Mouse (Mus musculus) layer of hippocampus, postnatal 36 days (tissue): ENCODE data around the gene Tmed6. TPM values are rescaled to one million over a fixed set of nuclear protein-coding genes. Genes with fewer than 3 reads are reported as not detected.

Experiments
- microRNA-seq, 2 experiments: library from miRNA; unstranded; fragments of <30 nt; microRNA quantifications; one replicate each; pipeline ENCODE4 v1.2.0; 2021
- total RNA-seq, 2 experiments: library from RNA; stranded (reverse); gene quantifications; 2 replicates each; pipeline ENCODE4 v1.2.3; 2021

Gene Tmed6
- total RNA-seq, 2 experiments from 2014 or later = not detected

Small RNA genes lying within 50 kb of the gene (microRNA-seq; reads per million reads assigned to microRNA genes)
- gene Mir7075 = 1.5 to 2.3 reads per million in 2 experiments

Other genes starting within 250 kb of the Tmed6 start
- 1 to 10 TPM; 1.5 to 1.9 TPM for gene Has3, start 195.4 kb downstream of the Tmed6 start, total RNA-seq
- gene Utp4, start 172.0 kb downstream of the Tmed6 start, total RNA-seq = 10 to 100 TPM; 41.0 to 43.5 TPM
- 10 to 100 TPM; 22.4 to 27.9 TPM for gene Sntb2, start 129.9 kb downstream of the Tmed6 start, total RNA-seq
- gene Vps4a, start 34.4 kb downstream of the Tmed6 start, total RNA-seq = 100 to 1,000 TPM; 107 to 108 TPM
- 10 to 100 TPM; 27.9 to 31.1 TPM for gene Pdf, start 17.0 kb downstream of the Tmed6 start, total RNA-seq
- gene Cog8, start 9.0 kb downstream of the Tmed6 start, total RNA-seq = 10 to 100 TPM; 28.3 to 31.1 TPM
- 10 to 100 TPM; 44.9 to 47.9 TPM for gene Nip7, start 8.8 kb downstream of the Tmed6 start, total RNA-seq
- gene Terf2, start 30.9 kb upstream of the Tmed6 start, total RNA-seq = 10 to 100 TPM; 31.9 to 32.0 TPM
- gene Cyb5b, start 85.0 kb upstream of the Tmed6 start, total RNA-seq = 100 to 1,000 TPM; 106 to 109 TPM
- gene Nfat5, start 227.8 kb upstream of the Tmed6 start, total RNA-seq = 10 to 100 TPM; 59.4 to 63.2 TPM